Mouse (Mus musculus): ENCODE measurements around the gene Ror2.
"Not testable (repeated sequence)": the region's sequence is repeated elsewhere in the genome, so short reads cannot be mapped to it uniquely, and the experiment has no call there.

Ror2 gene

GRCm38 (mm10) chr13:53285756-53286361 is at the start of gene Ror2:
Gene Ror2 (minus strand): TSS chr13:53286124.
- no peak for DNase-seq (ENCODE audit: low read depth)

GRCm38 (mm10) chr13:53333769-53334168 is 47.8 kb upstream of the Ror2 start:
- DNase-seq (ENCODE audit: low read depth), result no peak

GRCm38 (mm10) chr13:53330246-53330645 is 44.3 kb upstream of the Ror2 start:
- DNase-seq (ENCODE audit: low read depth), result no peak

GRCm38 (mm10) chr13:53325531-53325930 is 39.6 kb upstream of the Ror2 start:
- no peak for DNase-seq (ENCODE audit: low read depth)

- no peak for DNase-seq (ENCODE audit: low read depth)
Observed at GRCm38 (mm10) chr13:53323661-53324060, 37.7 kb upstream of the Ror2 start.

GRCm38 (mm10) chr13:53320899-53321298 is 35.0 kb upstream of the Ror2 start:
- DNase-seq (ENCODE audit: low read depth), result no peak

- DNase-seq (ENCODE audit: low read depth), result no peak
Observed at GRCm38 (mm10) chr13:53316515-53317295, 30.8 kb upstream of the Ror2 start.

GRCm38 (mm10) chr13:53315757-53316156 is 29.8 kb upstream of the Ror2 start:
- DNase-seq (ENCODE audit: low read depth), result not testable (repeated sequence)

GRCm38 (mm10) chr13:53310442-53310841 is 24.5 kb upstream of the Ror2 start:
- no peak for DNase-seq (ENCODE audit: low read depth)

GRCm38 (mm10) chr13:53309661-53310160 is 23.8 kb upstream of the Ror2 start:
- DNase-seq (ENCODE audit: low read depth), result no peak

- no peak for DNase-seq (ENCODE audit: low read depth)
Observed at GRCm38 (mm10) chr13:53309148-53309547, 23.2 kb upstream of the Ror2 start.

GRCm38 (mm10) chr13:53306836-53307235 is 20.9 kb upstream of the Ror2 start:
- no peak for DNase-seq (ENCODE audit: low read depth)

GRCm38 (mm10) chr13:53305256-53305655 is 19.3 kb upstream of the Ror2 start:
- no peak for DNase-seq (ENCODE audit: low read depth)

- DNase-seq (ENCODE audit: low read depth), result no peak
Observed at GRCm38 (mm10) chr13:53302688-53303087, 16.8 kb upstream of the Ror2 start.

- no peak for DNase-seq (ENCODE audit: low read depth)
Observed at GRCm38 (mm10) chr13:53293065-53293464, 7.1 kb upstream of the Ror2 start.

- DNase-seq (ENCODE audit: low read depth), result no peak
Observed at GRCm38 (mm10) chr13:53292244-53292643, 6.3 kb upstream of the Ror2 start.

- DNase-seq (ENCODE audit: low read depth), result no peak
Observed at GRCm38 (mm10) chr13:53285261-53285755, 616 bp downstream of the Ror2 start.

- DNase-seq (ENCODE audit: low read depth), result no peak
Observed at GRCm38 (mm10) chr13:53284740-53285191, 1.2 kb downstream of the Ror2 start.

GRCm38 (mm10) chr13:53281604-53282396 is 4.1 kb downstream of the Ror2 start:
- no peak for DNase-seq (ENCODE audit: low read depth)

GRCm38 (mm10) chr13:53278908-53279307 is 7.0 kb downstream of the Ror2 start:
- DNase-seq (ENCODE audit: low read depth), result no peak

GRCm38 (mm10) chr13:53276381-53276780 is 9.5 kb downstream of the Ror2 start:
- no peak for DNase-seq (ENCODE audit: low read depth)

GRCm38 (mm10) chr13:53275778-53276177 is 10.1 kb downstream of the Ror2 start:
- no peak for DNase-seq (ENCODE audit: low read depth)

Measured in c-Kit-positive CD71-positive TER-119-negative erythroid progenitor cells, embryonic 14.5 days (primary cell).